Mouse (Mus musculus): ENCODE data around the gene Mmab. TPM values are rescaled to one million over a fixed set of nuclear protein-coding genes. Genes with fewer than 3 reads are reported as not detected.

Gene Mmab
- polyA plus RNA-seq, 1 experiment = 6.7 TPM

DNA sequence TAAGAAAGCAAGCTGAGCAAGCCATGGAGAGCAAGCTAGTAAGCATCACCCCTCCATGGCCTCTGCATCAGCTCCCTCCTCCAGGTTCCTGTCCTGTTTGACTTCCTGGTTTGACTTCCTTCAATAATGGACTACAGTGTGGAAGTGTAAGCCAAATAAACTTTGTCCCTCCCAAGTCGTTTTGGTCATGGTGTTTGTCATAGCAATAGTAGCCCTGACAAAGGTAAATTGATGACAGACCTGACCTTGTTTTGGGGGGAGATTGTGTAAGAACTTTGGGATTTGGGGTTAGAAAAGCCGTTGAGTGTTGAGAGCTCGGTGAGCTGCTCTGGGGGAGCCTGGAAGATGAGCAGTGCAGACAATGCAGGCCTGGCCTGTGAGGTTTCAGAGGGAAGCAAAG is 26.5 kb upstream of the Mmab start:
- WGBS = 64% methylated on average over 3 of the region's 3 CpGs
- Histone ChIP-seq H3K27me3 (ENCODE audit: control insufficient read depth, insufficient read depth, low read length) (peaks cover 6% of the 10 kb centered on the region; the same call in 1 of the 2 replicates), H3K4me1 (ENCODE audit: control insufficient read depth, insufficient read depth, insufficient read length, low read length) (no peaks in the 10 kb centered on the region), H3K27ac (ENCODE audit: insufficient read depth, low read depth, low read length) (no peak overlapping the region), H3K36me3 (ENCODE audit: control insufficient read depth, insufficient read depth, low read length) (no peaks in the 10 kb centered on the region), H3K4me3 (ENCODE audit: low read depth, low read length) (no peak overlapping the region)
- no peak for TF ChIP-seq CTCF (IDR thresholded peaks at IDR 0.05; ENCODE audit: extremely low read depth, insufficient read length, insufficient replicate concordance, low read depth, low read length)
- no peak for TF ChIP-seq POLR2A (IDR thresholded peaks at IDR 0.05; ENCODE audit: low read depth, low read length)

GRCm38 (mm10) chr5:114468007-114468406 is 24.1 kb upstream of the Mmab start:
- Histone ChIP-seq H3K27ac (ENCODE audit: insufficient read depth, low read depth, low read length) (no peak overlapping the region), H3K27me3 (ENCODE audit: control insufficient read depth, insufficient read depth, low read length) (no peaks in the 10 kb centered on the region), H3K4me3 (ENCODE audit: low read depth, low read length) (no peak overlapping the region), H3K36me3 (ENCODE audit: control insufficient read depth, insufficient read depth, low read length) (no peaks in the 10 kb centered on the region), H3K4me1 (ENCODE audit: control insufficient read depth, insufficient read depth, insufficient read length, low read length) (no peaks in the 10 kb centered on the region)
- no peak for TF ChIP-seq POLR2A (IDR thresholded peaks at IDR 0.05; ENCODE audit: low read depth, low read length)
- no peak for TF ChIP-seq CTCF (IDR thresholded peaks at IDR 0.05; ENCODE audit: extremely low read depth, insufficient read length, insufficient replicate concordance, low read depth, low read length)
- 72% methylated on average over 4 of the region's 4 CpGs for WGBS

DNA sequence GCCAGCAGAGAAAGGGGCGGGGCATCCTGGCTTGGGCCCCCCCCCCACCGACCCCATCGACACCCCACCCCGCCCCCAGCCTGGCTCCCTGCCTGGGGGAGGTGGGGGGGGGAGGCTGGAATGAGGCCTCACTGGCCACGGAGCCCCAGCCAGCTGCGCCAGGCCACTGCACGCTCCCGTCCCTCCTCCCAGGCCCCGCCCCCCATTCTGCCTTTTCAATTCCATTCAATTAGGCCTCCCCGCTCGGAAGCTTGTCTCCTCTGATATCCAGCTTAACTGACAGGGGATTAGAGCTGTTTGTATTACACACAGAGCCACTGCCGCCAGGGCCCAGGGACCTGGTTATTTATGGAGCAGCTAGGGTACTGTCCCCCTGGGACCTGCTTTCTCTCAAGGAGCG is 23.6 kb upstream of the Mmab start:
- Histone ChIP-seq H3K4me3 (ENCODE audit: low read depth, low read length) (no peak overlapping the region), H3K4me1 (ENCODE audit: control insufficient read depth, insufficient read depth, insufficient read length, low read length) (no peaks in the 10 kb centered on the region), H3K27me3 (ENCODE audit: control insufficient read depth, insufficient read depth, low read length) (no peaks in the 10 kb centered on the region), H3K27ac (ENCODE audit: insufficient read depth, low read depth, low read length) (no peak overlapping the region), H3K36me3 (ENCODE audit: control insufficient read depth, insufficient read depth, low read length) (no peaks in the 10 kb centered on the region)
- 5% methylated on average over 12 of the region's 13 CpGs for WGBS
- TF ChIP-seq POLR2A (IDR thresholded peaks at IDR 0.05; ENCODE audit: low read depth, low read length) (no peak), CTCF (IDR thresholded peaks at IDR 0.05; ENCODE audit: extremely low read depth, insufficient read length, insufficient replicate concordance, low read depth, low read length) (no peak)

- Histone ChIP-seq H3K36me3 (ENCODE audit: control insufficient read depth, insufficient read depth, low read length) (no peaks in the 10 kb centered on the region), H3K4me1 (ENCODE audit: control insufficient read depth, insufficient read depth, insufficient read length, low read length) (no peaks in the 10 kb centered on the region), H3K4me3 (ENCODE audit: low read depth, low read length) (no peak overlapping the region), H3K27me3 (ENCODE audit: control insufficient read depth, insufficient read depth, low read length) (no peaks in the 10 kb centered on the region), H3K27ac (ENCODE audit: insufficient read depth, low read depth, low read length) (no peak overlapping the region)
- 11% methylated on average over 11 of the region's 11 CpGs for whole genome bisulfite sequencing
- TF ChIP-seq CTCF (IDR thresholded peaks at IDR 0.05; ENCODE audit: extremely low read depth, insufficient read length, insufficient replicate concordance, low read depth, low read length) (no peak), POLR2A (IDR thresholded peaks at IDR 0.05; ENCODE audit: low read depth, low read length) (no peak)
These were observed 23.2 kb upstream of the Mmab start for GRCm38 (mm10) chr5:114467019-114467418.

DNA sequence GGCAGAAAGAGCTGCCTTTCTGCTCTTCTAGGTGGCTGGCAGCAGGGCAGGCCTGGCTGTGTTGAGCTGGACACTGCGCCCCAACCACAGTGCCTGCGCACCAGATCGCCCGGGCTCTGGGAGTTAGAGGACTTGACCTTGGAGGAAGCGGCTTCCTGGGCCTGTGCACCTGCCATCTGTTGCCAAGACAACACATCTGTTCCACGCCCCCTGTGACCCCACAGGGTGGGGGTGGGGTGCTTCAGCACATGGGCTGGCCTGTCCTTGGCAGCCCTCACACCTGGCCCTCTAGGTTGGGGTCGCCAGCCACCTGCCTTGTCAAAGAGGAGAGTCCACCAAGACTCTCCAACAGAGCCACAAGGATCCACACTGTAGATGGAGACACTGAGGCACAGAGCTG is 21.8 kb upstream of the Mmab start:
- Histone ChIP-seq H3K27ac (ENCODE audit: insufficient read depth, low read depth, low read length) (no peak overlapping the region), H3K4me3 (ENCODE audit: low read depth, low read length) (no peak overlapping the region), H3K36me3 (ENCODE audit: control insufficient read depth, insufficient read depth, low read length) (no peaks in the 10 kb centered on the region), H3K4me1 (ENCODE audit: control insufficient read depth, insufficient read depth, insufficient read length, low read length) (no peaks in the 10 kb centered on the region), H3K27me3 (ENCODE audit: control insufficient read depth, insufficient read depth, low read length) (no peaks in the 10 kb centered on the region)
- TF ChIP-seq POLR2A (IDR thresholded peaks at IDR 0.05; ENCODE audit: low read depth, low read length) (no peak), CTCF (IDR thresholded peaks at IDR 0.05; ENCODE audit: extremely low read depth, insufficient read length, insufficient replicate concordance, low read depth, low read length) (no peak)
- 67% methylated on average over 7 of the region's 7 CpGs for WGBS

DNA sequence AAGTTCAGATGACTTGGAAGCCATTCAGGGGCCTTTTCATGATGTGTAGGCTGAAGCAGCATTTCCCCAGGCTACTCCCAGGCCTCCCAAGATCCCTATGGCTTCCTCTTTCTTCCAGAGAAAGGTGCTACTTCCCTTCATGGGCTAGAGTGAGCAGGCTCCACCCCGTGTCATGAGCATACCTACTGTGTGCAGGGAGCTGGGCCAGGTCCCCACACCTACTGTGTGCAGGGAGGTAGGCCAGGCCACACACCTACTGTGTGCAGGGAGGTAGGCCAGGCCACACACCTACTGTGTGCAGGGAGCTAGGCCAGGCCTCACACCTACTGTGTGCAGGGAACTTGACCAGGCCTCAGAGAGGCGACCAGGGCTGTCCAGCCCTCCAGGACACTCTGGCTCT is 20.7 kb upstream of the Mmab start:
- Histone ChIP-seq H3K27me3 (ENCODE audit: control insufficient read depth, insufficient read depth, low read length) (no peaks in the 10 kb centered on the region), H3K36me3 (ENCODE audit: control insufficient read depth, insufficient read depth, low read length) (no peaks in the 10 kb centered on the region), H3K27ac (ENCODE audit: insufficient read depth, low read depth, low read length) (no peak overlapping the region), H3K4me3 (ENCODE audit: low read depth, low read length) (no peak overlapping the region), H3K4me1 (ENCODE audit: control insufficient read depth, insufficient read depth, insufficient read length, low read length) (no peaks in the 10 kb centered on the region)
- TF ChIP-seq POLR2A (IDR thresholded peaks at IDR 0.05; ENCODE audit: low read depth, low read length) (no peak), CTCF (IDR thresholded peaks at IDR 0.05; ENCODE audit: extremely low read depth, insufficient read length, insufficient replicate concordance, low read depth, low read length) (no peak)
- WGBS = 83% methylated on average over 2 of the region's 2 CpGs

DNA sequence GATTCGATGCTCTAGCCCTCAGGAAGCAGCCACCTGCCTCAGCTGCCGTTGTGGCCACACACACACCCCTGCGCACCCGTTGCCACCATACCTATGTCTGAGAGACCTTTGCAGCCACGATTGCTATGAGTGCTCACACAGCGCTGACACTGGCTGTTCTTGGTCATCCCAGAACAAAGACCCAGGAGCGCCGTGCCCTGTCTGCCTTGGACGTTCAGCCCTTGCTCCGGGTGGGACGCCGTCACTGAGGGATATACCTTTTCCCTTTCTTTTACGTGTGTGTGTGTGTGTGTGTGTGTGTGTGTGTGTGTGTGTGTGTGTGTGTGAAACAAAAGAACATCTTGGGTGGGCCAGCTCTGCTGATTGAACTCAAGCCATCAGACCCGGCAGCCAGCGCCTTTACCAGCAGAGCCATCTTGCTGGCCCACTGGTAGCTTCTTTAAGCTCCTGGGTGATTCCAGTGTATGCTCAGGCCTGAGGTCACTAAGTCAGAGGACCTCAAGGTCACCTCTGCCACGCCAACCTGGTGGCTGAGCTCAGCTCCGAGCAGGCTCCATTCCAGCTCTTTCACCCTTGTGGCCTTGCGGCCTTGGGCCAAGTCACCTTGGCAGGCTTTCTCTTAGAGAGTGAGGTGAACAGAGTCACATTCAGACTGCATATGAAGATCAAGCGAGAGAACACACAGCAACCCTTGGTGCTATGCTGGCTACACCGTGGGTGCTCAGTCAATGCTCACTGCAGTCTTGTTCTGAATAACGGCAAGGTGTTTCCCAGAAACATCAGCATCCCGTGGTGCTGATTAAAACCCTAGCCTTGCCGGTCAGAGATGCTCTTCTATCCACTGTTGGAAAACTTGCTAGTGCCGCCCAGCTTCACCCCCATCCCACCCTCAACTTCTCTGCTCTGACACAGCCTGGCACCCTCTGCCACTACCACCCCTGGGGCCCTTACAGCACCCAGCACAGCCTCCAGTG is 18.5 kb upstream of the Mmab start:
- WGBS = 85% methylated on average over 24 of the region's 24 CpGs
- H3K27me3 ChIP-seq (ENCODE audit: control insufficient read depth, insufficient read depth, low read length) = no peaks in the 10 kb centered on the region
- no peak overlapping the region for H3K4me3 ChIP-seq (ENCODE audit: low read depth, low read length)
- no peak for TF ChIP-seq POLR2A (IDR thresholded peaks at IDR 0.05; ENCODE audit: low read depth, low read length)
- TF ChIP-seq CTCF (IDR thresholded peaks at IDR 0.05; ENCODE audit: extremely low read depth, insufficient read length, insufficient replicate concordance, low read depth, low read length) = no peak
- no peak overlapping the region for H3K27ac ChIP-seq (ENCODE audit: insufficient read depth, low read depth, low read length)
- no peaks in the 10 kb centered on the region for H3K36me3 ChIP-seq (ENCODE audit: control insufficient read depth, insufficient read depth, low read length)
- H3K4me1 ChIP-seq (ENCODE audit: control insufficient read depth, insufficient read depth, insufficient read length, low read length) = no peaks in the 10 kb centered on the region

Data from small intestine, adult 2 months (tissue).